Comparison of ENCODE assay signal across 9 mouse cellular contexts in the genomic region with DNA sequence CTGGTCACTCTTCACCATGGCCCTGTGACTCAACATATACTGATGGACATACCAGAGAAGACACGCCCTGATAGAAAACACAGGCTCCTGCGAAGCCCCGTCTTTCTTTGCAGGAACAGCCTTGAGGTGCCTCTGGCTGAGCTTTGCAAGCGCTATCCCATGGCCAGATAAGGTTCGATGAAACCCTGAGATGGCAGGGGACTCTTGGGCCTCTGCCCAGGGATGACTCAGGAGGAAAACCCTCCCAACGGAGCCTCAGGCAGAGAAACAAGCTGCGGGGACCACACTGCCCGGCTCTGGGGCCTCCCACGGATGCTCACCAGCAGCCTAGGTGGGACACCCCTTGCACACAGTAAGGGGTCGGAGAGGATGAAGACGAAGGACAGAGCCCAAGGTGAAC.
DNase-seq lines count a peak whose midpoint lies in the region; ATAC-seq and TF ChIP-seq lines count a peak whose summit lies in the region.
"Had no signal": no experiment of that assay in that cellular context is flagged by ENCODE, and none has a peak within 500 bp of the region (broad histone marks: within the 10 kb centered on the region; RNA-seq: fewer than 3 reads in every experiment).

No protein-coding gene starts in this region.

- peaks cover 51% of the 10 kb centered on the region for H3K4me1 ChIP-seq in midbrain, embryonic 10.5 days
- H3K4me1 ChIP-seq in midbrain, postnatal 0 days (ENCODE audit: insufficient read depth, low read length), result peaks cover 4% of the 10 kb centered on the region; the same call in 1 of the 2 replicates
- peaks cover 14% of the 10 kb centered on the region for H3K4me1 ChIP-seq in stomach, postnatal 0 days (replicated peaks; ENCODE audit: control insufficient read depth, insufficient read depth)
- peaks cover 27% of the 10 kb centered on the region for H3K4me1 ChIP-seq in hindbrain, embryonic 16.5 days (ENCODE audit: control insufficient read depth, insufficient read depth, low read depth, low read length)

- H3K27ac ChIP-seq in midbrain, embryonic 10.5 days (replicated peaks), result peak overlapping the region; percentile 42; the same call in 1 of the 2 replicates
- H3K27ac ChIP-seq in midbrain, postnatal 0 days (ENCODE audit: low read depth, low read length), result no peak overlapping the region
- H3K27ac ChIP-seq in stomach, postnatal 0 days (replicated peaks), result peak overlapping the region; percentile 61
- no peak overlapping the region for H3K27ac ChIP-seq in hindbrain, embryonic 16.5 days (ENCODE audit: low read depth, low read length)
- H3K27ac ChIP-seq: liver, embryonic 15.5 days had no signal

- no peak for ATAC-seq in midbrain, postnatal 0 days (ENCODE audit: low FRiP score)
- 0 out of 2 replicates have a peak, but pooled peaks have one; percentile 7 for ATAC-seq in stomach, postnatal 0 days (ENCODE audit: low FRiP score, low TSS enrichment)
- ATAC-seq in inflammation-experienced regulatory T-cells, adult 6 months, result no peak
- ATAC-seq in hindbrain, embryonic 16.5 days, result no peak

- DNase-seq in midbrain, embryonic 10.5 days (ENCODE audit: low spot score), result no peak
- no peak for DNase-seq in midbrain, postnatal 0 days (ENCODE audit: low spot score)
- peak; percentile 93 to 94 for DNase-seq in adrenal gland, postnatal 36 days
- DNase-seq in heart, postnatal 10 days, result peak; percentile 46 to 49
- DNase-seq in stomach, postnatal 0 days (ENCODE audit: low spot score), result peak; percentile 53
- DNase-seq: right cerebral cortex, adult 18-20 months had no signal

- no peaks in the 10 kb centered on the region for H3K27me3 ChIP-seq in midbrain, embryonic 10.5 days (ENCODE audit: low read depth, poor library complexity, severe bottlenecking)
- H3K27me3 ChIP-seq in midbrain, postnatal 0 days (ENCODE audit: insufficient read depth, low read length), result no peaks in the 10 kb centered on the region
- no peaks in the 10 kb centered on the region for H3K27me3 ChIP-seq in stomach, postnatal 0 days (ENCODE audit: control insufficient read depth, insufficient read depth, low read length)
- no peaks in the 10 kb centered on the region for H3K27me3 ChIP-seq in hindbrain, embryonic 16.5 days (replicated peaks; ENCODE audit: control insufficient read depth, insufficient read depth, low read length)
- H3K27me3 ChIP-seq: liver, embryonic 15.5 days had no signal

- no peak overlapping the region for H3K4me2 ChIP-seq in midbrain, postnatal 0 days (ENCODE audit: low read depth, low read length, poor library complexity, severe bottlenecking)
- H3K4me2 ChIP-seq in stomach, postnatal 0 days (replicated peaks; ENCODE audit: low read depth), result no peak overlapping the region
- H3K4me2 ChIP-seq in hindbrain, embryonic 16.5 days (ENCODE audit: low read length), result no peak overlapping the region
- H3K4me2 ChIP-seq: liver, embryonic 15.5 days had no signal

- 90% methylated on average over 11 of the region's 11 CpGs for WGBS in midbrain, embryonic 10.5 days
- 82% methylated on average over 11 of the region's 11 CpGs for WGBS in midbrain, postnatal 0 days
- 26% methylated on average over 11 of the region's 11 CpGs for WGBS in stomach, postnatal 0 days
- WGBS in hindbrain, embryonic 16.5 days, result 79% methylated on average over 11 of the region's 11 CpGs

- TF ChIP-seq EP300 in stomach, postnatal 0 days (optimal IDR thresholded peaks at IDR 0.05), result no peak

- intact Hi-C loops in heart, postnatal 10 days (cut with DNase I), result no loop called here

- no peak overlapping the region for H3K9ac ChIP-seq in midbrain, postnatal 0 days (replicated peaks; ENCODE audit: low read length, poor library complexity, severe bottlenecking)
- no peak overlapping the region for H3K9ac ChIP-seq in stomach, postnatal 0 days (ENCODE audit: low read length)
- H3K9ac ChIP-seq in hindbrain, embryonic 16.5 days (ENCODE audit: low read depth, low read length), result no peak overlapping the region
- H3K9ac ChIP-seq: liver, embryonic 15.5 days had no signal

- H3K36me3 ChIP-seq in midbrain, embryonic 10.5 days, result peaks cover 49% of the 10 kb centered on the region
- no peaks in the 10 kb centered on the region for H3K36me3 ChIP-seq in midbrain, postnatal 0 days (ENCODE audit: insufficient read depth, low read length)
- H3K36me3 ChIP-seq in stomach, postnatal 0 days (ENCODE audit: control insufficient read depth, insufficient read depth, low read length), result no peaks in the 10 kb centered on the region; the same call in 1 of the 2 replicates
- no peaks in the 10 kb centered on the region for H3K36me3 ChIP-seq in hindbrain, embryonic 16.5 days (ENCODE audit: control insufficient read depth, insufficient read depth, low read length)
- H3K36me3 ChIP-seq: liver, embryonic 15.5 days had no signal

- H3K4me3 ChIP-seq in midbrain, embryonic 10.5 days, result no peak overlapping the region
- no peak overlapping the region for H3K4me3 ChIP-seq in midbrain, postnatal 0 days (ENCODE audit: low read depth, low read length)
- no peak overlapping the region for H3K4me3 ChIP-seq in stomach, postnatal 0 days (ENCODE audit: low read depth, low read length)
- H3K4me3 ChIP-seq in hindbrain, embryonic 16.5 days (ENCODE audit: low read length), result no peak overlapping the region
- H3K4me3 ChIP-seq: liver, embryonic 15.5 days had no signal

- no peaks in the 10 kb centered on the region for H3K9me3 ChIP-seq in midbrain, embryonic 10.5 days (replicated peaks)
- H3K9me3 ChIP-seq in midbrain, postnatal 0 days (ENCODE audit: low read length), result no peaks in the 10 kb centered on the region
- H3K9me3 ChIP-seq in stomach, postnatal 0 days (ENCODE audit: control insufficient read depth, low read length), result no peaks in the 10 kb centered on the region
- no peaks in the 10 kb centered on the region for H3K9me3 ChIP-seq in hindbrain, embryonic 16.5 days (ENCODE audit: control insufficient read depth, low read length)
- H3K9me3 ChIP-seq: liver, embryonic 15.5 days had no signal

- no peak for TF ChIP-seq CTCF in midbrain, postnatal 0 days (IDR thresholded peaks at IDR 0.05)
- no peak for TF ChIP-seq CTCF in stomach, postnatal 0 days (IDR thresholded peaks at IDR 0.05; ENCODE audit: low read depth)

Comparison
In these comparisons a context has a peak if more than half of its experiments do, and no peak if none do; other contexts are left out.
1. H3K27ac ChIP-seq: peak in midbrain, embryonic 10.5 days (single experiment) and stomach, postnatal 0 days (single experiment); none in midbrain, postnatal 0 days (single experiment) and hindbrain, embryonic 16.5 days (single experiment).
2. DNase-seq: peak in adrenal gland, postnatal 36 days (2 of 2), heart, postnatal 10 days (2 of 2) and stomach, postnatal 0 days (single experiment); none in midbrain, embryonic 10.5 days (single experiment) and midbrain, postnatal 0 days (single experiment).